Mouse (Mus musculus) kidney, adult 2 months (tissue): ENCODE results near the gene Pde4d. TPM values are rescaled to one million over a fixed set of nuclear protein-coding genes. Genes with fewer than 3 reads are reported as not detected.
"Not testable (repeated sequence)": the region's sequence is repeated elsewhere in the genome, so short reads cannot be mapped to it uniquely, and the experiment has no call there.

ENCODE experiments used
- DNase-seq: peaks from one replicate; pipeline ENCODE4 v3.0.0; 2021
- H3K27ac ChIP-seq: fragments of 200-500 bp; 2 replicates; pipeline ENCODE4 v1.5.1; 2012; ENCODE audit warnings: low read depth, low read length, control low read depth, inconsistent platforms; ENCODE audit not compliant: insufficient read depth
- H3K27me3 ChIP-seq: fragments of 200-500 bp; replicated peaks from 2 replicates; pipeline ENCODE4 v1.6.1; 2012; ENCODE audit warnings: mild to moderate bottlenecking, moderate library complexity, low read length, inconsistent platforms; ENCODE audit not compliant: control insufficient read depth, insufficient read depth
- H3K36me3 ChIP-seq: fragments of 200-500 bp; 2 replicates; pipeline ENCODE4 v1.6.1; 2012; ENCODE audit warnings: mild to moderate bottlenecking, moderate library complexity, low read length, inconsistent platforms; ENCODE audit not compliant: control insufficient read depth, insufficient read depth
- H3K4me1 ChIP-seq: fragments of 200-500 bp; 2 replicates; pipeline ENCODE4 v1.6.1; 2011; ENCODE audit warnings: low read length; ENCODE audit not compliant: control insufficient read depth, insufficient read depth
- H3K4me3 ChIP-seq: fragments of 200-500 bp; 2 replicates; pipeline ENCODE4 v1.5.1; 2011; ENCODE audit warnings: mild to moderate bottlenecking, low read depth, low read length, control low read depth; ENCODE audit not compliant: insufficient read depth
- CTCF ChIP-seq: fragments of 200-500 bp; conservative IDR thresholded peaks from 2 replicates; pipeline ENCODE4 v1.5.1; 2011; ENCODE audit warnings: low read depth, mild to moderate bottlenecking, control low read depth, low read length, moderate library complexity, mixed read lengths; ENCODE audit not compliant: insufficient read depth, insufficient read length
- POLR2A ChIP-seq: fragments of 200-500 bp; IDR thresholded peaks from one replicate; pipeline ENCODE4 v1.6.1; 2011; ENCODE audit warnings: low read depth, low read length, control low read depth
- WGBS: fragments of 180-500 bp; shearing (Covaris S2); methylation state at CpG from one replicate; pipeline ENCODE4 v1.1.7; 2018; 5-methylcytosine and 5-hydroxymethylcytosine counted together
- polyA plus RNA-seq: library from polyadenylated mRNA; depleted of rRNA; stranded (reverse); fragments of >200 nt; gene quantifications from 2 replicates; pipeline ENCODE4 v1.2.3, GENCODE M21; 2012

The Pde4d gene
- polyA plus RNA-seq, 1 experiment: 18.3 TPM

DNA sequence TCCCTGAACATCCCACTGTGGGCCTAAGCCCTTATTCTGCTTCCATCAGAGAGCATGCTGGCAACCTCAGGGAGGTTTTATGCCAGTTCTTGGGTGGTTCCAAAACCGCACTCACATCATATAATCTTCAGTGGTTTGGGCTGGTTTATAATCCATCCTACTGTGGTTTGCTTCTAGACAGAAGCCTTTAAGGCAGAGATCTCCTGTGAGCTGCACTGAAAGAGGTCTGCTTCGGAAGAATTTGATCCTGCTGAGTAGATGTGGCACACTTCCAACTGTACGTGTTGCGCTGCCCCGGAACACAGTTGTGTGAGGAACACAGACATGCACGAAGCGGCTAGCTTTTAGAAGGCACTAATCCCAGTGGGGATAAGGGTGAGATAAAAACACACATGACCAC is 236.1 kb downstream of the Pde4d start:
- DNase-seq: no peak
- WGBS: 88% methylated on average over 7 of the region's 7 CpGs
- H3K27ac ChIP-seq: no peak overlapping the region
- no peaks in the 10 kb centered on the region for H3K36me3 ChIP-seq
- no peaks in the 10 kb centered on the region for H3K27me3 ChIP-seq
- H3K4me3 ChIP-seq: no peak overlapping the region
- TF ChIP-seq POLR2A (no peak), CTCF (no peak)
- H3K4me1 ChIP-seq: no peaks in the 10 kb centered on the region

DNA sequence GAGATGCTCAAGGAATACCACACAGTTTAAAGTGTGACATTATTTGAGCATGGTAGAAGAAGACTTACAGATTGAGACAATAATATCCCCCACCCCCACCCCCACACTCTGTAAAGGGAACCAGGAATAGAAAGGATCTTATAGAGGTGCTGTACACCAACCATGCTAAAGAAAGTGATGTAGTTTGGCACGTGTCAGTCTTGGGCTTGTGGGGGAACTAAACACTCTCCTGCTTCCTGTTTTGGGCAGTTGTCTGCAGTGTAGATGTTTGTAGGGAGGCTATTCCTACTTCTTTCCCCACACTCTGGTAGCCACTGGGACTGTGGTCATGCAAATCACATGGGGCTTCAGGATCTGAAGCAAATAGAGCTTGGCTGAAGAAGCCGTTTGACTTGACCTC is 236.5 kb downstream of the Pde4d start:
- H3K4me3 ChIP-seq: no peak overlapping the region
- H3K36me3 ChIP-seq: no peaks in the 10 kb centered on the region
- 76% methylated on average over 2 of the region's 2 CpGs for WGBS
- H3K27ac ChIP-seq: no peak overlapping the region
- TF ChIP-seq CTCF (no peak), POLR2A (no peak)
- H3K27me3 ChIP-seq: no peaks in the 10 kb centered on the region
- DNase-seq: no peak
- no peaks in the 10 kb centered on the region for H3K4me1 ChIP-seq

DNA sequence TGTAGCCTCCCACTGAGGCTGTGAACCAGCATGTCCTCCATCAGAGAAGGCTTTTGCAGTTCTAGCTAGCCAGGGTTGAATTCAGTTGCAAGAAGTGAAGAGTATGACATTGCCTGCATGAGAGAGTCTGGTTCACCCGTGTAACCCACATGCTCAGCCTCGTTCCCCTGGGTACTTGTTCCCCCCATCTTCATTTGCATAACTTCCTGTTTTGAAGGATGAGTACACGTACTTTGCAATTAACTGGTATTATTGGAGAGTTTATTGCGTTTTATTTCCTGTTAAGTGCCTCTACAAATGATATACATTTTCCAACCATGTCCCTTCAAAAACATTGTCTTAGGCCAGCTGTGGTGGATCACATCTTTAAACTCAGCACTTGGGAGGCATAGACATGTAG is 237.1 kb downstream of the Pde4d start:
- H3K36me3 ChIP-seq: no peaks in the 10 kb centered on the region
- TF ChIP-seq CTCF: no peak
- TF ChIP-seq POLR2A: no peak
- H3K4me3 ChIP-seq: no peak overlapping the region
- 57% methylated on average over 4 of the region's 4 CpGs for WGBS
- H3K27me3 ChIP-seq: no peaks in the 10 kb centered on the region
- H3K4me1 ChIP-seq: no peaks in the 10 kb centered on the region
- DNase-seq: no peak
- H3K27ac ChIP-seq: no peak overlapping the region

DNA sequence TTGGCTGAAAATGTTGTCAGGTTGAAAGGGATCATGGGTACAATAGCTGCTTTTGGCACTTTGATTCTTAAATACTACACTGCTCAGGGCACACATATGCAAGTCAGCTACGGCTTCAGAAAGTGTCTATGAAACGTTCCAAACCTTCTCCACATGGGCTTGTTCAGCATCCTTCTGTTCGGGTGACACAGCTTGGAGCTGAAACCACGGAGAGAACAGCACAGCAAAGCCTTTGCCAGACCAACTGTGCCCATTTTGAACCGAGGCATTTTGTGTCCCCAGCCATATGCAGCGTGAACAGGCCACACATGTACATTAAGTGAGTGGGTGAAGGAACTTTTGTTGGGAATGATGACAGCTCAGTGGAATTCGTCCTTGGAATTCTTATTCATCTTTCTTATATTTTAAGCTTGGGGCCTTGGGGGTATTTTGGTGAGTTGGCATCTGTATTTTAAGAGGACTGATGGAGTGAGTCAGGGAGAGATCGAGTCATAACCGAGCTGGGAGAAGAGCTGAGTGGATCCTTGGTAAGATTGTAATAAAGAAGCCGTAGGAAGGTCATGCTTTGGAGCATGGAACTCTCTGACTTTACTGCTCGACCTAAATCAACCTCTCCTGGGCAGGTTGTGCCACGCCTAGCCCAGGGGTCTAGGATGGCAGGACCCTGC is 243.3 kb downstream of the Pde4d start:
- Histone ChIP-seq H3K4me1 (no peaks in the 10 kb centered on the region), H3K27me3 (no peaks in the 10 kb centered on the region), H3K4me3 (no peak overlapping the region), H3K27ac (no peak overlapping the region), H3K36me3 (no peaks in the 10 kb centered on the region)
- WGBS: 86% methylated on average over 12 of the region's 12 CpGs
- TF ChIP-seq CTCF: no peak
- DNase-seq: no peak

DNA sequence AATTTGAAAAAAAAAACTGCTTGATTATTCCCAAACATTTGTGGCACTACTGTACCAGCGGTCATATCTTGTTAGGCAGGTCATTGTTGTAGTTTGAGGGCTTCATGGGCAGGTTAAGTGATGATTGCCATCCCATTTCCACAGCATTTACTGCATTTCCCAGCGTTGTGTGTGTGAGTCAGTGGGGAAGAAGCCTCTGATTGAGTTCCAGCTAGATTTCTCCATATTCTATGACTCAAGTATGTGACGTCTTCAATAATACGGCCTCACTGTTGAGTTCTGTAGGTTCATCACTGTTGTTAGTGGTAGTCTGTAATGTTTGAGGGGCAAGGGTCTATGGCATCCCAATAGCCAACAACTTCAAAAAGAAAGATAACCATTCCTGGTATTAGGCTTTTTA is 255.7 kb downstream of the Pde4d start:
- WGBS: 89% methylated on average over 4 of the region's 4 CpGs
- TF ChIP-seq POLR2A (no peak), CTCF (no peak)
- H3K27me3 ChIP-seq: no peaks in the 10 kb centered on the region
- H3K4me3 ChIP-seq: no peak overlapping the region
- no peaks in the 10 kb centered on the region for H3K36me3 ChIP-seq
- DNase-seq: no peak
- H3K4me1 ChIP-seq: no peaks in the 10 kb centered on the region
- H3K27ac ChIP-seq: no peak overlapping the region

DNA sequence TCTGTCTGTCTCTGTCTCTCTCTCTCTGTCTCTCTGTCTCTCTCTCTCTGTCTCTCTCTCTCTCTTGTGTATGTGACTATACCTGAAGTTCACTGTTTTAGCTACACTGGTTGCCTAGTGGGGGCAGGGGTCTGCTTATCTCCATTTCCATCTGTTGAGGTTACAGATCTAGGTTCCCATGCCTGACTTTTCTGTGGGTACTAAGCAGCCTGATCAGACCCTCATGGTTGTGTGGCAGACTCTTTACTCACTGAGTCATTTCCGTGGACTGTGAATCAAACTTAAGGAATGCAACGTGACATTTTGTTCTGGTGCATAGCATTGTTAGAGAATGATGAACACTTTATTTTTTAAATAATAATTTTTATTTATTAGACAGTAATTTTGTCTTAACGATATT is 264.3 kb downstream of the Pde4d start:
- 80% methylated on average over 3 of the region's 3 CpGs for WGBS
- no peak overlapping the region for H3K4me3 ChIP-seq
- no peak for TF ChIP-seq POLR2A
- TF ChIP-seq CTCF: no peak
- H3K27me3 ChIP-seq: no peaks in the 10 kb centered on the region
- no peaks in the 10 kb centered on the region for H3K36me3 ChIP-seq
- no peak for DNase-seq
- no peaks in the 10 kb centered on the region for H3K4me1 ChIP-seq
- H3K27ac ChIP-seq: no peak overlapping the region

DNA sequence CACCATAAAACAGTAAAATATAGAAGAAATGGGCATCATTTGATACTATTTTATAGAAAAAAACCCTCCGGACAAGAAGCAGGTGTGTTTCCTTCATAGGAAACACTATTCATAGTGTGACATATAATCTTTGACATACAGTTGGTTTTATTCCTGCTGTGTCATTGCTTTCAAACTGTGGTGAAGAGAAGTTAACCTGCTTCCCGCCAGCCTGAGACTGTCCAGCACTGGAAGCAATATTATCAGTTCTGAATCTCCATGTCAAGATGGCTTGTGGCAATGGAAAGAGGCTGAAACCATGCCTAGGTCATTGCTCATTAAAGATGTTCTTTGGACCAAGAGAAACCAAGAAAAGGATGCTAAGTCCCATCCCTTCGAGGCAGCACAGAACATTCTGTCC is 265.3 kb downstream of the Pde4d start:
- Histone ChIP-seq H3K4me3 (no peak overlapping the region), H3K4me1 (no peaks in the 10 kb centered on the region), H3K36me3 (no peaks in the 10 kb centered on the region), H3K27ac (no peak overlapping the region), H3K27me3 (no peaks in the 10 kb centered on the region)
- no peak for DNase-seq
- 80% methylated on average over 3 of the region's 3 CpGs for WGBS
- TF ChIP-seq POLR2A (no peak), CTCF (no peak)

DNA sequence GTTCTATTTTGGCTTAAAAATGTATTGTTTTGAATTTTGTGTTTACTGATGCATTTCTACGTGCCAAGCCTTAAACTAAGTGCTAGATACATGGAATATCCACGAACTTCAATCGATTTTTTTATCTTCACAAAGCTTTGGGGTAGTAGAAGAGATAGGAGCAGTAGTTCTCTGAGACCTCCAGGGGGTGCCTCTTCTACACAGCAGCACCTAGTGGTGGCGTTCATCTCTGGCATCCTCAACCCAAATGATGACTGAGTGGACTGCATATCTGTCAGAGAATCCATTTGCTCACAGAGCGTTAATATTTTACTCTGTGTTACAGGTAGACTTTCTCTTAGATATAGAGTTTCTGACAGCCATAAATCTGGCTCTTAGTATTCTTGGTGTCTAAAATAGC is 272.5 kb downstream of the Pde4d start:
- TF ChIP-seq POLR2A (no peak), CTCF (peak; percentile 43; the same call in 1 of the 2 replicates)
- H3K27me3 ChIP-seq: no peaks in the 10 kb centered on the region
- no peak overlapping the region for H3K27ac ChIP-seq
- DNase-seq: peak; percentile 52
- H3K4me1 ChIP-seq: no peaks in the 10 kb centered on the region
- 83% methylated on average over 5 of the region's 5 CpGs for WGBS
- no peak overlapping the region for H3K4me3 ChIP-seq
- H3K36me3 ChIP-seq: no peaks in the 10 kb centered on the region

DNA sequence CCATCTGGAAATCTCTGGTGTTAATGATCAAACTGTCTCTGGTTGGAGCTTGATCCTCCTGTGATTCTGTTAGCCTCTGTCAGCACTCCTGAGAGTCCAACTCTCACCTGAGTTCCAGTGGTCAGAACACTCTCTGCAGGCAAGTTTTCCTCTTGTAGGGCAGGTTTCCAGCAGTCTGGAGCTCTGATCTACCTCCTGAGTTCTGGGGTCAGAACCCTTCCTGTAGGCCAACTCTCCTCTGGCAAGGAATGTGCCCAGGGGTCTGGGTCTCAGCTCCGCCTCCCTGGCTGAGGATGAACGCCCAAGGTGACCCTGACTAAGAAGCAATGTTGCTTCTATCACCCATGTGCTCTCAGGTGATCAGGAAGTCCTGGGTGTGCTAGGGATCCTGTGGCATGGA is 284.6 kb downstream of the Pde4d start:
- not testable (repeated sequence) for H3K36me3 ChIP-seq, H3K4me3 ChIP-seq, H3K4me1 ChIP-seq, H3K27me3 ChIP-seq
- H3K27ac ChIP-seq: peak overlapping the region; percentile 84
- WGBS: 37% methylated on average over 2 of the region's 2 CpGs
- DNase-seq: peak; percentile 89
